In the genomic region with DNA sequence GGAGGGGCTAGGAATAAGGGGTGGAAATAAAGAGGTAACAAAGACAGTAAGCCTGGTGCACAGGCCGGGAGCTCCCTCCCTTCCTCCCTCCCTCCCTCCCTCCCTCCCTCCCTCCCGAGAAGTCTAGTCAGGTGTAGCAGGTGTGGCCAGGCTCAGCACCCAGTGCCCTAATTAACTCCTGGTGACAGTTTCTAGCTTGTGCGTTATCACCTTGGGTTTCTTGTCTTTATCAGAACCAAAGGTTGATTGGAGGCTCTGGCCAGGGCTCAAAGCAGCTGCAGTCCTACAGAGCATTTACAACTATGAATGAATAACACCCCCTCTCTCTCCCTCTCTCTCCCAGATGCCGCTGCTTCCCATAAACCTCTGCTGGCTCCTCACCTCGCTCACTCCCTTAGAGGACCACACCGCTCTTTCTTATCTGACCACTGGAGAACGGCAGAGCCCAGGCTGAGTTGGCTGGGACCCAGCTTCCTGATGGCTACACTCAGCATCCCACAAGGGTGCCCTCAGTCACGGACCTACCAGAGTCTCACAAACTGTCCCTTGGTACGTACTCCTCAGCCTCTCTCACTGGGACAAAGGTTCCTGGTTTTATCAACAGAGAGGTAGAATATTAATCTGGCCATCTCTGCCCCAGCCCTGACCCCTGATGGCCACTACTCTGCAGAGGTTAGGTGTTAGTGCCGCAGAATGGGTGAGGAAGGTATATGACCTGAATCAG, we compare ENCODE assay signal across 14 mouse cellular contexts. TPM values are rescaled to one million over a fixed set of nuclear protein-coding genes. Genes with fewer than 3 reads are reported as not detected.
DNase-seq lines count a peak whose midpoint lies in the region; ATAC-seq lines count a peak whose summit lies in the region.
"Had no signal": no experiment of that assay in that cellular context is flagged by ENCODE, and none has a peak within 500 bp of the region (broad histone marks: within the 10 kb centered on the region; RNA-seq: fewer than 3 reads in every experiment).

No protein-coding gene starts in this region.

- H3K4me3 ChIP-seq in heart, embryonic 16.5 days (ENCODE audit: low read length): no peak overlapping the region
- no peak overlapping the region for H3K4me3 ChIP-seq in intestine, embryonic 14.5 days (ENCODE audit: low read depth, low read length)
- H3K4me3 ChIP-seq: forebrain, embryonic 12.5 days; hindbrain, embryonic 10.5 days had no signal

- WGBS in heart, embryonic 16.5 days: 25% methylated on average over 10 of the region's 10 CpGs
- WGBS in intestine, embryonic 14.5 days: 33% methylated on average over 10 of the region's 10 CpGs

- peak; percentile 61 for ATAC-seq in heart, embryonic 16.5 days (replicated peaks; ENCODE audit: extremely low read depth, insufficient read depth, low FRiP score)
- peak; percentile 66 for ATAC-seq in intestine, embryonic 14.5 days (replicated peaks; ENCODE audit: low FRiP score, low TSS enrichment, low read depth)
- peak; percentile 20; the same call in 1 of the 2 replicates for ATAC-seq in megakaryocyte-erythroid progenitor cell, adult 5-6 weeks (replicated peaks; ENCODE audit: low FRiP score, low TSS enrichment, poor library complexity, severe bottlenecking)

- peak overlapping the region; percentile 13; the same call in 1 of the 2 replicates for H3K9ac ChIP-seq in heart, embryonic 16.5 days (ENCODE audit: low read length)
- 0 out of 2 replicates have a peak overlapping the region, but pooled peaks have one; percentile 4 for H3K9ac ChIP-seq in intestine, embryonic 14.5 days (ENCODE audit: low read length)
- H3K9ac ChIP-seq: forebrain, embryonic 12.5 days; lung, embryonic 14.5 days had no signal

- no peaks in the 10 kb centered on the region for H3K9me3 ChIP-seq in heart, embryonic 16.5 days (replicated peaks; ENCODE audit: control insufficient read depth, low read length)
- no peaks in the 10 kb centered on the region for H3K9me3 ChIP-seq in intestine, embryonic 14.5 days (ENCODE audit: control insufficient read depth, low read length)
- H3K9me3 ChIP-seq: forebrain, embryonic 12.5 days; hindbrain, embryonic 10.5 days had no signal

- no peak overlapping the region for H3K27ac ChIP-seq in heart, embryonic 16.5 days (ENCODE audit: low read length)
- peak overlapping the region; percentile 80 for H3K27ac ChIP-seq in intestine, embryonic 14.5 days (ENCODE audit: low read depth)
- H3K27ac ChIP-seq: forebrain, embryonic 12.5 days; hindbrain, embryonic 10.5 days had no signal

- H3K4me2 ChIP-seq in heart, embryonic 16.5 days (ENCODE audit: low read depth, low read length): peak overlapping the region; percentile 27; the same call in 1 of the 2 replicates
- peak overlapping the region; percentile 30 for H3K4me2 ChIP-seq in intestine, embryonic 14.5 days (ENCODE audit: low read length)
- H3K4me2 ChIP-seq: forebrain, embryonic 12.5 days; lung, embryonic 14.5 days had no signal

- no peaks in the 10 kb centered on the region for H3K36me3 ChIP-seq in heart, embryonic 16.5 days (ENCODE audit: control insufficient read depth, insufficient read depth)
- no peaks in the 10 kb centered on the region for H3K36me3 ChIP-seq in intestine, embryonic 14.5 days (ENCODE audit: control insufficient read depth, insufficient read depth, low read length)
- H3K36me3 ChIP-seq: forebrain, embryonic 12.5 days; hindbrain, embryonic 10.5 days had no signal

- H3K4me1 ChIP-seq in heart, embryonic 16.5 days (ENCODE audit: control insufficient read depth, insufficient read depth, low read length): peaks cover 29% of the 10 kb centered on the region
- peaks cover 32% of the 10 kb centered on the region for H3K4me1 ChIP-seq in intestine, embryonic 14.5 days (replicated peaks; ENCODE audit: control insufficient read depth, insufficient read depth, low read length)

- no peaks in the 10 kb centered on the region for H3K27me3 ChIP-seq in heart, embryonic 16.5 days (ENCODE audit: control insufficient read depth, insufficient read depth, low read length)
- H3K27me3 ChIP-seq in intestine, embryonic 14.5 days (replicated peaks; ENCODE audit: control insufficient read depth, insufficient read depth, low read length): no peaks in the 10 kb centered on the region
- H3K27me3 ChIP-seq: CH12.LX; forebrain, embryonic 12.5 days had no signal

- DNase-seq in heart, adult 8-10 months (ENCODE audit: low spot score): no peak
- DNase-seq in intestine, embryonic 14.5 days (ENCODE audit: low spot score): no peak
- peak; percentile 57 for DNase-seq in kidney, postnatal 10 days
- no peak for DNase-seq in cerebellum, adult 8-10 months
- DNase-seq in gastrocnemius, postnatal 25 days: no peak
- DNase-seq in thymus, postnatal 0 days (ENCODE audit: low spot score): no peak
- DNase-seq: cerebellum, postnatal 25 days; layer of hippocampus, postnatal 36 days; lung, embryonic 14.5 days had no signal

RNA-seq across cellular contexts. Expression of a gene that starts 50.9 kb away (rescaled TPM):
- 5.9 and 7.7 TPM in 2 replicates for polyA plus RNA-seq in heart, embryonic 16.5 days (2015; fragmentation: Nextera tagmentation; extraction: Ambion mirVana)
- 10 to 100 TPM; 23.5 to 25.4 (median 24.4) TPM for total RNA-seq in heart, adult 8-10 months (2022)
- 35.1 and 36.5 TPM in 2 replicates for polyA plus RNA-seq in intestine, embryonic 14.5 days (2014; fragmentation: Nextera tagmentation; extraction: Ambion mirVana)
- 136 and 142 TPM in 2 replicates for total RNA-seq in megakaryocyte-erythroid progenitor cell, adult 5-6 weeks (2014; fragmentation: Nextera tagmentation)
- 97.7 and 143 TPM in 2 replicates for total RNA-seq in megakaryocyte-erythroid progenitor cell, adult 5-6 weeks (2017)
- 10 to 100 TPM; 10.1 to 14.9 TPM for total RNA-seq in gastrocnemius, postnatal 25 days (2021)
- 28.4 and 35.1 TPM in 2 replicates for polyA plus RNA-seq in thymus, postnatal 0 days (2015; fragmentation: Nextera tagmentation; extraction: Ambion mirVana)
